7 mouse cellular contexts compared by ENCODE assay signal in genomic region chr8:15519896-15520295, GRCm38 (mm10).
DNase-seq lines count a peak whose midpoint lies in the region; TF ChIP-seq lines count a peak whose summit lies in the region.
"Not testable (repeated sequence)": the region's sequence is repeated elsewhere in the genome, so short reads cannot be mapped to it uniquely, and the experiment has no call there.

No protein-coding gene starts in this region.

- not testable (repeated sequence) for H3K4me3 ChIP-seq in cerebellum, adult 2 months (replicated peaks; ENCODE audit: insufficient read depth, low read depth, low read length); lung, adult 2 months (replicated peaks; ENCODE audit: extremely low read depth, low read depth, low read length)

- WGBS in cerebellum, adult 2 months = 71% methylated on average over 19 of the region's 19 CpGs
- WGBS in lung, adult 2 months = 59% methylated on average over 19 of the region's 19 CpGs

- not testable (repeated sequence) for H3K27ac ChIP-seq in cerebellum, adult 2 months (ENCODE audit: insufficient read depth, low read length)

- not testable (repeated sequence) for H3K4me1 ChIP-seq in cerebellum, adult 2 months (ENCODE audit: control insufficient read depth, insufficient read depth, low read length); lung, adult 2 months (ENCODE audit: control insufficient read depth, insufficient read depth, low read length)

- DNase-seq in cerebellum, adult 2 months = peak; percentile 64 to 83
- peak; percentile 27 for DNase-seq in gastrocnemius, postnatal 25 days
- DNase-seq in kidney, adult 11 months = peak; percentile 79
- peak; percentile 46 for DNase-seq in layer of hippocampus, adult 9-11 months
- peak; percentile 87 for DNase-seq in lung, adult 2 months
- DNase-seq in right cerebral cortex, adult 18-20 months = peak; percentile 62
- peak; percentile 12 for DNase-seq in thymus, postnatal 14 days

- TF ChIP-seq CTCF in cerebellum, adult 2 months (IDR thresholded peaks at IDR 0.05; ENCODE audit: borderline replicate concordance, insufficient read depth, low read depth, low read length); lung, adult 2 months (IDR thresholded peaks at IDR 0.05; ENCODE audit: insufficient read depth, low read length): not testable (repeated sequence)

- not testable (repeated sequence) for H3K27me3 ChIP-seq in cerebellum, adult 2 months (ENCODE audit: control insufficient read depth, insufficient read depth, low read length)

- TF ChIP-seq POLR2A in cerebellum, adult 2 months (IDR thresholded peaks at IDR 0.05; ENCODE audit: borderline replicate concordance, insufficient read depth, low read length); lung, adult 2 months (IDR thresholded peaks at IDR 0.05; ENCODE audit: borderline replicate concordance, extremely low read depth, low read depth, low read length): not testable (repeated sequence)

Comparison
In these comparisons a context has a peak if more than half of its experiments do, and no peak if none do; other contexts are left out.
1. DNase-seq: peak in every context shown above with its lines; median percentile 87 in lung, adult 2 months; 79 in kidney, adult 11 months; 74 in cerebellum, adult 2 months; 62 in right cerebral cortex, adult 18-20 months; 46 in layer of hippocampus, adult 9-11 months; 27 in gastrocnemius, postnatal 25 days; 12 in thymus, postnatal 14 days.